ENCODE assay signal across 8 mouse cellular contexts in genomic region chr11:118507904-118508303, GRCm38 (mm10). TPM values are rescaled to one million over a fixed set of nuclear protein-coding genes. Genes with fewer than 3 reads are reported as not detected.
DNase-seq lines count a peak whose midpoint lies in the region; ATAC-seq and TF ChIP-seq lines count a peak whose summit lies in the region.

No protein-coding gene starts in this region.

- peak; percentile 46 for DNase-seq in CD4-positive helper T cell, adult 2 months (ENCODE audit: low read depth, low spot score)
- DNase-seq in adipocyte (ENCODE audit: low spot score): peak; percentile 65
- DNase-seq in layer of hippocampus, adult 2 months (ENCODE audit: low spot score in 2 of 2): peak; percentile 76 to 82
- DNase-seq in lung, postnatal 14 days: peak; percentile 76
- peak; percentile 80 to 86 for DNase-seq in right cerebral cortex, postnatal 10 days (ENCODE audit: low spot score in 2 of 2)

- peak; percentile 98 for TF ChIP-seq CTCF in layer of hippocampus, adult 2 months (conservative IDR thresholded peaks at IDR 0.05)

- peak; percentile 66 for ATAC-seq in common myeloid progenitor, adult 5-6 weeks (replicated peaks; ENCODE audit: low read depth, poor library complexity, severe bottlenecking)
- ATAC-seq in granulocyte monocyte progenitor cell, adult 5-6 weeks (replicated peaks; ENCODE audit: poor library complexity, severe bottlenecking): peak; percentile 53; the same call in 1 of the 2 replicates
- ATAC-seq in inflammation-experienced regulatory T-cells, adult 6 months: no peak

- no peak overlapping the region for H3K27ac ChIP-seq in layer of hippocampus, adult 2 months

- H3K4me3 ChIP-seq in layer of hippocampus, adult 2 months: no peak overlapping the region

RNA-seq across cellular contexts. Expression of gene Engase, which starts 31.3 kb away (rescaled TPM):
- 2.8 and 4.6 TPM in 2 replicates for total RNA-seq in common myeloid progenitor, adult 5-6 weeks (2017)
- total RNA-seq in granulocyte monocyte progenitor cell, adult 5-6 weeks (2014; fragmentation: Nextera tagmentation): 2.2 and 4.8 TPM in 2 replicates
- 2.4 and 5.7 TPM in 2 replicates for total RNA-seq in granulocyte monocyte progenitor cell, adult 5-6 weeks (2017)
- 10 to 100 TPM; 14.8 TPM for total RNA-seq in layer of hippocampus, adult 2 months (2021)
- 1 to 10 TPM; 1.7 to 1.9 (median 1.9) TPM for polyA plus RNA-seq in inflammation-experienced regulatory T-cells, adult 6 months (2017; shearing (Covaris generic))
